Mouse (Mus musculus) liver, adult (tissue): ENCODE data around the gene Atad1.
A peak's percentile ranks its signal among the peaks of the same experiment; 100 is the strongest.

Experiments
- GATA4 ChIP-seq: IDR thresholded peaks from 2 replicates; pipeline ENCODE4 v1.6.1; 2014; ENCODE audit warnings: mild to moderate bottlenecking, low read length; ENCODE audit not compliant: insufficient replicate concordance

The Atad1 gene

DNA sequence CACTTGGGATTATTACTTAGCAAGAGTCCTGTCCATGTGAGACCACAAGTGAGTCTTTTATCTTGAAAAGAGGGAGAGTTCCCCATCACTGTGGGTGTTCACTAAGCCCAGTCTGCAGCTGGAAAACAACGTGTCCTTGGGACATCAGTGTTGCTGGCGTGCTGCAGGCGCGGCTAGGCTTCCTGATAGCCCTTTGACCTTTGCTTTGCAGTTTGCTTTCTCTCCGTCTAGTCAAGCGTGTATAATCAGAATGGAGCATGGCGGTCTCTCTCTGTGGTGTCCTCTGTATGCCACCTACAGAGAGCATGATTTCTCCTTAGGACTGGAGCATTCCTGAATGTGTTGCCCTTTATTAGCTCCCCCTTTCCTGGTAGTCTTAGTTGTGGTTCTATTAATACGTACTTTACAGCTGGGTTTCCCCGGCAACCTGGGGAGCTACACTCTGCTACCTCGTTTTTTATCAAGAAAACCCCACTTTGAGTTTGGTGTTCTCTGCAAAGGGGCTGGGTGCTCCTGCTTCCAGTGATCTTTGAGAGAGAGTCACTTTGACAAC, 91.5 kb downstream of the Atad1 start:
- TF ChIP-seq GATA4 = peak; percentile 85; the same call in 1 of the 2 replicates

DNA sequence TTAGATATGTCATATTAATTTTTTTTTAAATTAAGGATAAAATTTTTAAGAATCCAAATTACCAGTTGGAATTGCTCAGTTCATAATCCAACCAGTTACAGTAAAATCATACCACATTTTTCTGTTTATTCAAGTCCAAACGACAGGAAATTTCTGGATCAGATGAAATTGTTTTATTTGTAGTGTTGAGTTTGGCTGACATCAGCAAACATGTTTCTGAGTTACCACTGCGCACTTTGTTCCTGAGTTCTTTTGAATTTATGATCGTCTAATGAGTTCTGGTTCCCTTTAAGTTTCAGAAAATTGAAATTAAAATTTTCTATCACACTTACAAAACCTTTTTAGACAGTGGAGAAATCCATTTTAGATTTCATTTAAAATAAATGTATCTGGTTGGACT, 93.2 kb downstream of the Atad1 start:
- TF ChIP-seq GATA4 = no peak

DNA sequence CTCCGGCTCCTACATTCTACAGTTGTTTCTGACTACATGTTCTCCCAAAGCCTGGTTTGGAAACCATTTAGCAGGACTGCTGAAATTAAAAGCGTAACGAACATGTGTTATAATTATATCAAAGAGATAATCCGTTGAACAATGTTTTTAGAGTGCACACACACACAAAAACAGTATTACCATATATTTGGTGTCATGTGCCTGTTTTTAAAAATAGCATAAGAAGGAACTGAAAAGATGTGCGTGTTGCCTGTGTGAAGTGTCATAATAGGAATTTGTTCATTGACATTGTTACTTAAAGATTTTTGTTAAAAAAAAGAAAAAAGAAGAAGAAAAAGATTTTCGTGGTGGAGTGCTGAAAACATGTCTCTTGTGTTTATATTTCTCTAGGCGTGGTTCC, 93.6 kb downstream of the Atad1 start:
- TF ChIP-seq GATA4 = no peak

DNA sequence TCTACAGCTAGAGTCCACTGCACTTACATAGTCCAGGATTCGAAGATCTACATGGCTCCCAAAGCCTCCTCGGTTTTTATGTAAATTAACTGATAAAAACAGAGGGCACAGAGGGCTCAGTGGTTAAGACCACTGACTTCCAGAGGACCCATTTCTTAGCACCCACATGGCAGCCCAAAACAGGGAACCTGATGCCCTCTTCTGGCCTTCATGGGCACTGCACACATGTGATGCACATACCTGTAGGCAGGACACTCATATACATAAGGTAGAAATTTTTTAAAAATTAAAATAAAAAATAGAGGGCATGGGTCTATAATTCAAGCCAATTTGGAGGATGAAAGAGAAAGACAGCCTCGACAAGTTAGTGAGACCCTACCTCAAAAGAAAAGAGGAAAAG, 95.9 kb downstream of the Atad1 start:
- TF ChIP-seq GATA4 = no peak

DNA sequence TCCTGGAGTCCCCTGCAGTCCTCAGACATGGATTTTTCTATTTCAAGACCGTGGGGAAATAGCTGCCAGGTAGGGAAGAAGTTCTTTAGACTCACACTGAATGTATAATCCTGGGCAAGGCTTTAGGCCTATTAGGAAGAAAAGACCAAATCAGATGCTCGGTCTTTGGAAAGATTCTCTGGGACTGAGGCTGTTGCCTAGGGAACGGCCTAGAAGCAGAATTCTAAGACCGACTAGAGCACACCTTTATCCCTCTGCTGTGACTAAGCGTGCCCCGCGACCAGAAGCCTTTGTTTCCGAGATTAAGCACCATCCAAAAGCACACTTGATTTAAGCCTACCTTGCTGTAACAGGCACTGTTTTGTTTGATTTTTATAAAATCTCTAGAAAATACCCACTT, 97.6 kb downstream of the Atad1 start:
- no peak for TF ChIP-seq GATA4

DNA sequence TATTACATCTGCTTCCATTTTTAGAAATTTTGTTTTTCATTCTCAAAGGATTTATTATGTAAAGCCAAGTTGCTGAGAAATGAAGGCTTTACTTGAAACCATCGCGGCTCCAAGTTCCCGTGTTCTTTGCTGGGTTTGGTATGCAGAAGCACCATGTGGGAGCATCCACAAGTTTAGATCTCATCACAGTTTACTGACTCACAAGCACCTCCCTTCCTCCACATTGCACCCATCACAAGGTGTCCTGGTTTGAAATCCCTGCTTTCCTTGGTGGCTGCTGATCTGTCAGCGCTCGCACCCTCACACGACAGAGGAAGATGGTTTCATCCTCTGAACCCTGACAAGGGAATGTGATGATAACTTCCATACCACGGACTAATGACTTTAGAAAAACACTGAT, 98.1 kb downstream of the Atad1 start:
- TF ChIP-seq GATA4 = no peak

DNA sequence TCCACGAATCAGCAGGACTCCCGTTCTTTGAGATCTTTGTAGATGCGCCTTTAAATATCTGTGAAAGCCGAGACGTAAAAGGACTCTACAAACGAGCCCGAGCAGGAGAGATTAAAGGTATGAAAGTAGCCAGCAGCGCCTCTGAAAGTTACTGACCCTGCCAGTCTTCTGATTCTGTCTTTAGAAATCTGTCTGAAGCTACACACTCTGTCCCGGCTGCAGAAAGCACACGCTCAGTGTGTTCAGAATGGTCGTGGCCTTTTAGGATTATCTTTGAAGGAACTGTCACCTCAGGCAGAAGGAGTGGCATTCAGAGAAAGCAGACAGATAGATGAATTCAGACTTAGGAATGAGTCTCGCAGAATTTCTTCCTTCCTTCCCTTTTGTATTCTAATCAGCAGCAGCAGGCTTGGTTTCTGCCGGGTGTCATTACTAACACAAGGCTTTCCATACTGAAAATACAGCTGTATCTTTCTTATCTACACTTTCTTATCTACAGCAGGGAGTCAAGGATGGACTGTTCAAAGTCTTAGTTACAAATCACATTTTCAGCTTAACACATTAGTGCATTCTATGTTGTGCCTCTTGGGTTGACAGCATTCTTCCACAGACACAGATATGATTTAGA, 101.2 kb downstream of the Atad1 start:
- no peak for TF ChIP-seq GATA4

DNA sequence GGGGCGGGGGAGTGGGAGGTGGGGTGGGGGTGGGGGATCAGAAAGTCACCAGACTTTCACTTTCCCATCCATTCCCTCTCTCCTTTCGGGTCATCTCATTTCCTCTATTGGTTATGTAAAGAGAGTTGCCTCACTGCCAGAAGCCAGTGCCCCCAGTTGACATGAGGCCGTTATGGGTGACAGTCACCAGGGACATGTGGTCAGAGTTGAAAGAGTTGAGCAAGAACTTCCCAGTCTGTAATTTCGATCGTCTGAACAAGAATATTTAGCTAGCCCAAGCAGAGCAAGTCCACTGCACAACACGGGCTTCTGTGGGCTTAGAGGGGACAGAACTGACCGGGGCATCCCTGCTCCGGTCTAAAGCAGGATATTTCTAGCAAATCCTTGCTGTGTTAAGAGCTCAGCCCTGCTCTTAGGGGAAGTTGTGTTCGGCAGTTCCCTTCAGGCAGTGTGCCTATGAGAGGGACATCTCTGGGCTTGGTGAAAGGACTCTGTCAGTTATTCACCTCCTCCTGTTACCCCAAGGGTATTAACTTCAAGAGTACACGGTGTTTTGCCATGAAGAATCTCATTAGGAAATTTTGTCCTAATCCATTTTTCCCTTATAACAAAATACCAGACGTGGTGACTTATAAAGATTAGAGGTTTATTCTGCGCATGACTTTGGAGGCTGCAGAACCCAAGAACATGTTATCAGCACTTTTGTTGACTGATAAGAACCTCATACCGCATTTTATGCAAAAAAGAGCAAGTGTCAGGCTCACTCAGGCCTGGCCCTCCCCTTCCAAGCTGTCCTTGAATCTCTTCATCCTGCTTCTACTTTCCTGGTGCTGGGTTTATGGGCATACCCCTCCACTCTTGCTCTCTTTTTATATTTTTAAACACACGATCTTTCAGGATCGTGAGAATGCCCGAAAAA, 102.0 kb downstream of the Atad1 start:
- TF ChIP-seq GATA4 = peak; percentile 45; the same call in 1 of the 2 replicates

DNA sequence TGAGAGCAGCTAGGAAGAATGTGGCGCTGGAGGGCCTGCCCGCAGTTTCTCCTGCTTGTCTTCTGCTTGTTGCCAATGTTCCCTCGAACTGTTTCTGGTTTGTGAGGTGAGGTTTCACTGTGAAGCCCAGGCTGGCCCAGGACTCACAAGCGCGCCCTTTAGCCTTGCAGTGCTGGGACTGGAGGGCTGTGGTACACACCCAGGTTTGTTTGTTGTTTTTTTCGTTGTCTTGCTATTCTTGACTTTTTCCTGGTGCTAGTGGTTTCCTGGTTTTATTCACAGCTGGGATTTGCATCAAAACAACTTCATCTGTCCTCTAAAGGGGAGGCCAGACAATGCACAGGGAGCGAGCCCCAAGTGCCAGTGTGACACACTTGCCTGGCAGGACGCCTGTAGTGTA, 104.7 kb downstream of the Atad1 start:
- no peak for TF ChIP-seq GATA4

DNA sequence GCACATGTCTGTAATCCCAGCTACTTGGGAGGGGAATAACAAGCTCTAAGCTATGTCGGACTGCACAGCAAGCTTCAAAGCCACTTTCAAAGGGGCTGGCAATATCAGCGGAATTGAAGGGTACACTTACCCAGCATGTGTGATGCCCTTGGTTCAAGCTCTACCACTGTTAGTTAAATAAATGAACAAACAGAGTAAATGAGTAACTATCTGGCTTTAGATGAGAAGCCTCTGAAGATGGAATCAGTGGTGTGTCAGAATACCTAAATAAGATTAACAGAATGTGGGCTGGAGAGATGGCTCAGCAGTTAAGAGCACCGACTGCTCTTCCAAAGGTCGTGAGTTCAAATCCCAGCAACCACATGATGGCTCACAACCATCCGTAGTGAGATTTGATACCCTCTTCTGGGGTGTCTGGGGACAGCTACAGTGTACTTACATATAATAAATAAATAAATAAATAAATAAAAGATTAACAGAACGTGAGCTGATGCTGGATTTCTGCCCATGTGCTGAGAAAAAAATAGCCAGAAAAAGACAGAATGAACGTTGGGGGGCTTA, 110.9 kb downstream of the Atad1 start:
- no peak for TF ChIP-seq GATA4

DNA sequence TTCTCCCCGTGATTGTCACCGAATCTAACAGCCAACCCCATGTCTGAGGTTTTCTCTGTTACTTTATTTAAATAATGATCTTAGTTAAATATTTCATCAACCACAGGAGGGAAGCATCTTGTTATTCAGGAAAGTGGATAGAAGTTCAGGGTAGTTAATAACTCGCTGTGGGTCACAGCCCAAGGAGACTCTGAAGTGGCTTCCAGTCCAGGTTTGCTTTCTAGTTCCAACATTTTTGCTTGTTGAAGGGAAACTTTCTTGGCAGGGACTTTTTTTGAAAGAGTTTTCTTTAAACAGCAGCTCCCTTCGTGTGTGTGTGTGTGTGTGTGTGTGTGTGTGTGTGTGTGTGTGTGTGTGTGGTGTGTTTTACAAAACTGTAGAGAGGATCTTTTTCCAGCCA, 112.0 kb downstream of the Atad1 start:
- no peak for TF ChIP-seq GATA4

DNA sequence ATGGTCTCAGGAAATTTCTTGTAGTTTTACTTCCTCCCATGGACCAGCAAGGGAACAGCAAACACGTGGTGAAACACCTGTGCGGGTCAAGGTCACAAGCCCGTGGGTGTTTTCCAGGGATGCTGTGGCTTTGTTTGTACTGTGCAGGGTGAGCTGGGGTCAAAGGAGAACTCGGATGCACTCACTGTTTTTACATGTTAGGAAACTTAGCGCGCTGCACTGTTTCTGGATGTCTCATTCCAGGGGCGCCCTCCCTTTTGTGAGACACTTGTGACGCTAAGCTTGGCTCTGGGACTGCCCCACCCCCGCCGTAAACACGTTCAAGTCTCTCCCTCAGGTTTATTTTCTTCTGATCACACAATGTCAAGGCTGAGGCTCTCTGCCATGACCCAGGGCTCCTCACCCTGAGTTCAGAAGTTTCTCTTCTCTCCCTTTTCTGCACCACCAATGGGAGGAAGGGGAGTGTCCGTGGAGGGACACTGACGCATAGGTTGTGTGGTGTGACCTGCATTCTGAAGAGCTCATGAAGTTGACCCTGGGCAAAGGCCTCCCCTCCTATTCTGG, 112.7 kb downstream of the Atad1 start:
- no peak for TF ChIP-seq GATA4

DNA sequence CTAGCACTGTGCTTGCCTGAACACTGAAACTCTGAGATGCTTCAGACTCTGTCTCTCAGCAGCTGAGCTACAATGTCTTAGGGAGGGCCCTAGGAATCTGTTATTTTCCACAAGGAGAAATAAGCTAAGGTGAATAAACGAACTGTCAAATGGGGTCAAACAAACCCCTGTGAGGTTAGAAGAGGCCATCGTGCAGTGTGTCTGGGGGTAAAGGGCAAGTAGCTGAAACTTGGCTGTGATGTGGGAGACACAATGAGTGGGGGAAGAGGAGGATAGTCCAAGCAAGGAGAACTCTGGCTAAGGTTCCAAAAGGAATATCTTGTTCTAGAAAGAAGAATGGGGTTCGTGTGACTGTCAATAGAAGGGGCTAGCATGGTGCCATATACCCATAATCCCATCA, 117.4 kb downstream of the Atad1 start:
- TF ChIP-seq GATA4 = no peak
